Mouse (Mus musculus) kidney, postnatal 0 days (tissue): Measurements from ENCODE around the gene H1fnt. TPM values are rescaled to one million over a fixed set of nuclear protein-coding genes. Genes with fewer than 3 reads are reported as not detected.

Experiments
- ATAC-seq: fragments of 200-750 bp; cut with Nextera tagmentation; replicated peaks from 2 replicates; pipeline ENCODE4 v1.8.0; 2017; ENCODE audit warnings: low read depth, moderate number of reproducible peaks, moderate TSS enrichment, moderate library complexity; ENCODE audit not compliant: low FRiP score
- DNase-seq: peaks from one replicate; pipeline ENCODE4 v3.0.0-alpha.2; 2016; ENCODE audit warnings: low spot score
- H3K27ac ChIP-seq: fragments of 300-500 bp; sonication (generic); 2 replicates; pipeline ENCODE4 v1.5.1; 2014; ENCODE audit warnings: mild to moderate bottlenecking
- H3K27me3 ChIP-seq: fragments of 300-500 bp; sonication (generic); 2 replicates; pipeline ENCODE4 v1.6.1; 2014; ENCODE audit warnings: low read length, mixed read lengths; ENCODE audit not compliant: insufficient read depth
- H3K36me3 ChIP-seq: fragments of 300-500 bp; sonication (generic); 2 replicates; pipeline ENCODE4 v1.6.1; 2014; ENCODE audit warnings: low read length, mixed read lengths; ENCODE audit not compliant: insufficient read depth
- H3K4me1 ChIP-seq: fragments of 300-500 bp; sonication (generic); replicated peaks from 2 replicates; pipeline ENCODE4 v1.6.1; 2014; ENCODE audit warnings: antibody characterized with exemption, low read length, mixed read lengths; ENCODE audit not compliant: insufficient read depth
- H3K4me2 ChIP-seq: fragments of 300-500 bp; sonication (generic); 2 replicates; pipeline ENCODE4 v1.6.1; 2014; ENCODE audit warnings: mild to moderate bottlenecking, low read length, moderate library complexity, mixed read lengths
- H3K4me3 ChIP-seq: fragments of 300-500 bp; sonication (generic); replicated peaks from 2 replicates; pipeline ENCODE4 v1.5.1; 2014; ENCODE audit warnings: low read depth, low read length
- H3K9ac ChIP-seq: fragments of 300-500 bp; sonication (generic); 2 replicates; pipeline ENCODE4 v1.6.1; 2014; ENCODE audit warnings: low read depth, low read length
- H3K9me3 ChIP-seq: fragments of 300-500 bp; sonication (generic); replicated peaks from 2 replicates; pipeline ENCODE4 v1.6.1; 2016; ENCODE audit warnings: low read length, inconsistent platforms, mixed read lengths
- CTCF ChIP-seq: IDR thresholded peaks from 2 replicates; pipeline ENCODE4 v1.5.1; 2016; ENCODE audit warnings: antibody characterized with exemption, low read depth, mild to moderate bottlenecking, moderate library complexity
- WGBS: fragments of 180-500 bp; shearing (Covaris S2); extraction: QIAGEN DNeasy Blood & Tissue Kit; methylation state at CpG from one replicate; pipeline ENCODE4 v1.1.7; 2014; 5-methylcytosine and 5-hydroxymethylcytosine counted together
- polyA plus RNA-seq: library from polyadenylated mRNA; unstranded; fragments of >200 nt; fragmentation: Nextera tagmentation; extraction: Ambion mirVana; gene quantifications from 2 replicates; pipeline ENCODE4 v1.2.1, GENCODE M21; 2015

The H1fnt gene
- polyA plus RNA-seq, 1 experiment from 2014 or later: not detected

DNA sequence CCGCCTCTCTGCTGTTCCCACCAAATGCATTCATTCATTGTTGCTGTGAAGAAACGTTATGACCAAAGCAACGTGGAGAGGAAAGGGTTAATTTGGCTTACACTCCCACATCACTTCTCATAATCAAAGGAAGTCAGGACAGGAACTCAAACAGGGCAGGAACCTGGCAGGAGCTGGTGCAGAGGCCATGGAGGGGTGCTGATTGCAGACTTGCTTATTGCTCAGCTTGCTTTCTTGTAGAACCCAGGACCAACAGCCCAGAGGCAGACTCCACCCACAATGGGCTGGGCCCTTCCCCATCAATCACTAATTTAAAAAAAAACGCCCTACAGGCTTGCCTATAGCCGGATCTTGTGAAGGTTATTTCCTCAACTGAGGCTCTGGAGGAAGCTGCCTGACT is 43.0 kb downstream of the H1fnt start:
- Histone ChIP-seq H3K4me3 (no peak overlapping the region), H3K4me2 (no peak overlapping the region), H3K27ac (no peak overlapping the region), H3K9ac (no peak overlapping the region), H3K9me3 (no peaks in the 10 kb centered on the region), H3K36me3 (no peaks in the 10 kb centered on the region), H3K27me3 (no peaks in the 10 kb centered on the region), H3K4me1 (no peaks in the 10 kb centered on the region)
- TF ChIP-seq CTCF: no peak
- ATAC-seq (no peak), DNase-seq (no peak)
- WGBS: 64% methylated on average over 5 of the region's 5 CpGs

DNA sequence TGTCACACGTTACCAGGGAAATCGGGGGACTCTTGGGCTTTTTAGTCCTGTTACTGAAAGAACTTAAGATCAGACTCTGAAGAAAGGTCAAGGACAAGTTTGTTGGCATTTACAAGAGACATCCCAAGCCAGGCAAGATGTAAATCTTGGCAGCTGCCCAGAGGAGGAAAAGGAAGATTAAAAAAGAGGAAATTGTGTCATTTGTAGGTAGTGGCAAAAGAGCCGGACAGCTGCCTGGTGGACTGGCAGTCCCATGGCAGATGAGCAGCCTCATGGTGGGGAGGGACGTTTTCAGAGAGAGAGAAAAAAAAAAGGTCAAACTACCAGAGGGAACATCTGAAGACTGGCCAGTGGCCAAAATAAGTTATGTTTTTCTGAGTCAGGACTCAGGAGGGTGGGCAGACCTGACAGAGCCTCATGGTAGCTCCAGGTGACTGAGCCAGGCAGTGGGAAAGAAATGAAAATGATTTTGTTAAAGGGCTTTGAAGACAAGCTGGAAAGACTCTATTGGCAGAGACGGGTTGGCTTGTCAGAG is 43.7 kb downstream of the H1fnt start:
- DNase-seq: peak; percentile 3
- Histone ChIP-seq H3K9me3 (no peaks in the 10 kb centered on the region), H3K4me2 (no peak overlapping the region), H3K27ac (no peak overlapping the region; the same call in 1 of the 2 replicates), H3K27me3 (no peaks in the 10 kb centered on the region), H3K9ac (no peak overlapping the region), H3K4me1 (no peaks in the 10 kb centered on the region), H3K36me3 (no peaks in the 10 kb centered on the region), H3K4me3 (no peak overlapping the region)
- 62% methylated on average over 5 of the region's 5 CpGs for WGBS
- TF ChIP-seq CTCF: no peak
- no peak for ATAC-seq

DNA sequence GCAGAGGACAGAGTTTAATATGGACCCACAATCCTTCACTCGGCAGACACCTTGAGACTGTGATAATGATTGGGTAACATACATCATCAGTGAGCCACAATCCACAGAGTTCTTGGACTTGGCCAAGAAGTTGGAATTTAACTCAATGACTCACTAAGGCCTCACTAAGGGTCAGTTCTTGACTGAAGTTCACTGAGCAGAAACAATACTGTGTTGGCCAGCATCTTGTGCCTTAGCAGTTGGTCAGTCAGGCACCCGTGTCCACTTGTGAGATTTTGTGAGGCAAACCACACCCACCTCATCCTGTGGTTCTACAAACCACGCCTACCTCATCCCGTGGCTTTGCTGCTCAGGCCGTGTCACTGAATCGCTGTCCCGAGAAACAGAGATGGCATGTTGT is 47.4 kb downstream of the H1fnt start:
- peak; percentile 14 for DNase-seq
- no peak overlapping the region for H3K27ac ChIP-seq
- H3K9me3 ChIP-seq: no peaks in the 10 kb centered on the region
- ATAC-seq: peak; percentile 93
- no peaks in the 10 kb centered on the region for H3K4me1 ChIP-seq
- H3K36me3 ChIP-seq: no peaks in the 10 kb centered on the region
- H3K9ac ChIP-seq: no peak overlapping the region
- 64% methylated on average over 7 of the region's 7 CpGs for WGBS
- no peaks in the 10 kb centered on the region for H3K27me3 ChIP-seq
- no peak overlapping the region for H3K4me3 ChIP-seq
- no peak for TF ChIP-seq CTCF
- H3K4me2 ChIP-seq: no peak overlapping the region

Other genes with a start within 250 kb of the H1fnt start
- 34.2 and 35.3 TPM in 2 replicates for gene Pfkm, start 164.7 kb downstream of the H1fnt start, polyA plus RNA-seq
- gene Senp1, start 163.5 kb downstream of the H1fnt start, polyA plus RNA-seq: 17.1 and 17.9 TPM in 2 replicates
- 49.5 and 52.5 TPM in 2 replicates for gene Asb8, start 91.7 kb downstream of the H1fnt start, polyA plus RNA-seq
- 1.3 and 1.7 TPM in 2 replicates for gene Ccdc184, start 90.1 kb downstream of the H1fnt start, polyA plus RNA-seq
- not detected in 2 replicates for gene Olfr288, start 61.8 kb downstream of the H1fnt start, polyA plus RNA-seq
- gene Gm44579, start 36.3 kb downstream of the H1fnt start, polyA plus RNA-seq: not detected in 2 replicates
- gene Olfr287, start 36.2 kb downstream of the H1fnt start, polyA plus RNA-seq: not detected in 2 replicates
- not detected in 2 replicates for gene Olfr286, start 22.8 kb downstream of the H1fnt start, polyA plus RNA-seq
- 1.6 and 1.9 TPM in 2 replicates for gene Zfp641, start 38.9 kb upstream of the H1fnt start, polyA plus RNA-seq
- gene Olfr285, start 60.1 kb upstream of the H1fnt start, polyA plus RNA-seq: not detected in 2 replicates
- not detected in 2 replicates for gene Olfr284, start 83.7 kb upstream of the H1fnt start, polyA plus RNA-seq
- gene Olfr283, start 123.7 kb upstream of the H1fnt start, polyA plus RNA-seq: not detected in 2 replicates
- gene Olfr282, start 173.9 kb upstream of the H1fnt start, polyA plus RNA-seq: not detected in 2 replicates
- not detected in 2 replicates for gene Olfr281, start 195.3 kb upstream of the H1fnt start, polyA plus RNA-seq
- not detected in 2 replicates for gene OR5BS1P, start 212.6 kb upstream of the H1fnt start, polyA plus RNA-seq
- gene Lalba, start 225.4 kb upstream of the H1fnt start, polyA plus RNA-seq: 0.24 and 0.30 TPM in 2 replicates
- not detected in 2 replicates for gene Olfr279, start 235.1 kb upstream of the H1fnt start, polyA plus RNA-seq